Mouse (Mus musculus) neutrophil, adult 65 days (primary cell): ENCODE data around the gene Slc22a8. TPM values are rescaled to one million over a fixed set of nuclear protein-coding genes. Genes with fewer than 3 reads are reported as not detected.

ENCODE experiments used
- total RNA-seq: library from RNA; stranded (reverse); gene quantifications from 2 replicates; pipeline ENCODE4 v1.2.4, GENCODE M21; 2023

Gene Slc22a8
- total RNA-seq = not detected in 2 replicates

DNA sequence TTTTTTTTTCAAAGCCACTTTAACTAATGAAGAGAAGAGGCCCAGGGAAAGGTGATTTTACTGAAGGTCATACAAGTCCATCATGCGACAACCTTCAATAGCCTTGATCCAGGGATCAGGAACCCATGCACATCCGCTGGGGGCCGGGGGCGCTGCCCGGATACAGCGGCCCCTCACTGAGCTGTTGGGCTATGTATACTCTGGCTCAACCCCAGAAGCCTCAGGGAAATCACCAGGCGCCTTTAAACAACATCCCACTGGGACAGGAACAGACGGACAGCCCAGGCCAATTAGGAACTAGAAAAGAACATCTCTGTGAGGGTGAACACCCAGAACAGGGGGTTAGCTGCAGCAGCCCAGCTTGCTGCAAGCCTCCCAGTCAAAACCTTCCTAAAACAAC, at the start of gene Slc22a8:
Gene Slc22a8, plus strand, starts transcription at position 301 of the 400 bp plus-strand sequence.

DNA sequence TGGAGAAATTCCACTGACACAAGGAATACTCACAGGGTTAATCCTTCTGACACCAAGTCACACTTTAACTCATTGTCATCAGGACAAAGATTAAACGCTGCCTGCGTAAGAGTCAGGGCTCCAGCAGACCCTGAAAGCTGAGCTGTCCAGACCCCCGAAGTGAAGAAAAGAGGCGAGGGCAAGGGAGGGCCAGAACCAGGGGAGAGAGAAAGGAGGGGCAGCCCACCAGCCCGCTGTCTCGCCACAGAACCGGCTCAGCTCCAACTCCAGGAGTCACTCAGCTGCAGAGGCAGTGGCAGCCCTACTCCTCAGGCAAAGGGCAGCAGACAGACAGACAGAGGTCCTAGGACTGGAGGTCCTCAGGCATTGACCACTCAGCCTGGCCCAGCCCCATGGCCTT, 26.9 kb downstream of the Slc22a8 start, which contains the start of gene Slc22a6:
Gene Slc22a6, plus strand, starts transcription at position 136 of the 400 bp plus-strand sequence.

Other genes with a start within 250 kb of the Slc22a8 start
- gene Slc22a30, start 186.1 kb upstream of the Slc22a8 start, total RNA-seq = not detected in 2 replicates
- not detected in 2 replicates for gene Slc22a6, start 26.8 kb downstream of the Slc22a8 start, total RNA-seq
- 0.19 and 0.43 TPM in 2 replicates for gene Chrm1, start 72.5 kb downstream of the Slc22a8 start, total RNA-seq
- 158 and 184 TPM in 2 replicates for gene Slc3a2, start 132.1 kb downstream of the Slc22a8 start, total RNA-seq
- gene Wdr74, start 144.6 kb downstream of the Slc22a8 start, total RNA-seq = 22.0 TPM in 2 replicates
- gene 1700092M07Rik, start 149.5 kb downstream of the Slc22a8 start, total RNA-seq = 1.00 and 1.5 TPM in 2 replicates
- gene Stx5a, start 150.2 kb downstream of the Slc22a8 start, total RNA-seq = 173 and 212 TPM in 2 replicates
- gene Nxf1, start 165.8 kb downstream of the Slc22a8 start, total RNA-seq = 146 and 190 TPM in 2 replicates
- 20.3 and 22.0 TPM in 2 replicates for gene Tmem223, start 179.7 kb downstream of the Slc22a8 start, total RNA-seq
- gene Tmem179b, start 183.2 kb downstream of the Slc22a8 start, total RNA-seq = 52.4 and 65.2 TPM in 2 replicates
- gene Taf6l, start 195.2 kb downstream of the Slc22a8 start, total RNA-seq = 7.5 and 8.2 TPM in 2 replicates
- 36.0 and 36.7 TPM in 2 replicates for gene Polr2g, start 207.3 kb downstream of the Slc22a8 start, total RNA-seq
- 0.52 and 0.76 TPM in 2 replicates for gene Zbtb3, start 211.3 kb downstream of the Slc22a8 start, total RNA-seq
- 16.9 and 18.9 TPM in 2 replicates for gene Ttc9c, start 228.1 kb downstream of the Slc22a8 start, total RNA-seq
- gene Hnrnpul2, start 228.8 kb downstream of the Slc22a8 start, total RNA-seq = 86.0 and 118 TPM in 2 replicates
- 1.4 TPM in 1 of 2 replicates, not detected in the other for gene AC129217.1, start 238.5 kb downstream of the Slc22a8 start, total RNA-seq
- 43.3 and 49.7 TPM in 2 replicates for gene Bscl2, start 246.2 kb downstream of the Slc22a8 start, total RNA-seq
- gene Gng3, start 247.9 kb downstream of the Slc22a8 start, total RNA-seq = not detected in 2 replicates